Mouse (Mus musculus) left cerebral cortex, postnatal 36 days (tissue): ENCODE results near the gene Ldhd. TPM values are rescaled to one million over a fixed set of nuclear protein-coding genes. Genes with fewer than 3 reads are reported as not detected.
"Not testable (repeated sequence)": the region's sequence is repeated elsewhere in the genome, so short reads cannot be mapped to it uniquely, and the experiment has no call there.

ENCODE experiments used
- DNase-seq, 2 experiments: peaks; one replicate each; pipeline ENCODE4 v3.0.0; 2021 to 2022; ENCODE audit warnings: low spot score in 2 of 2, mixed read lengths in 1 of 2
- intact Hi-C: fragments of 180-260 bp; cut with DNase I; formaldehyde crosslinking; loops from one replicate; pipeline ENCODE4 v1.15.1; 2025
- total RNA-seq, 2 experiments: library from RNA; stranded (reverse); gene quantifications; 2 replicates each; pipeline ENCODE4 v1.2.3; 2021

Ldhd gene
- total RNA-seq, result 1 to 10 TPM; 9.7 TPM

DNA sequence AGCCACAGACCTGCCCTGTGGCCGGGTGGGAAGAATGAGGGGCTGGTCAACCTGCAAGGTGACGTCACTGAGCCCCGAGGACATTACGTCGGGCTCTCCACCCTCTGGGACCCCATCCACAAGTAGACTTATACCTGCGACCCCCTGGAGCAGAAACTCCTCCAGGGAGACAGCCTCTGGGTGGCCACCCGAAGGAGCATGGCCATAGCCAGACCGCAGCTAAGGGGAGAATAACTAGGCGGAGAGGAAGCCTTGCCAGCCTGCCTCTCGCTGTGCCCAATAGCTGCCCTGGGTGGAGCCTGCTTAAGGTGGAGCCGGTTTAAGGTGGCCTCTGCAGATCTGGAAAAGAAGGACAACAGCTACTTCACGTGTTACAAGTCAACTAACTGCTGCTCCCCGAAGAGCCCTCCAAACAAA lies at the start of gene Ldhd:
Gene Ldhd, minus strand, starts transcription at position 270 of the 417 bp plus-strand sequence.
- DNase-seq, result peak in 1 of 2 experiments; percentile 58
- intact Hi-C loops, result loop anchor here (10.0 kb wide), 1 partner anchor 165 kb away; no protein-coding TSS in a partner anchor

DNA sequence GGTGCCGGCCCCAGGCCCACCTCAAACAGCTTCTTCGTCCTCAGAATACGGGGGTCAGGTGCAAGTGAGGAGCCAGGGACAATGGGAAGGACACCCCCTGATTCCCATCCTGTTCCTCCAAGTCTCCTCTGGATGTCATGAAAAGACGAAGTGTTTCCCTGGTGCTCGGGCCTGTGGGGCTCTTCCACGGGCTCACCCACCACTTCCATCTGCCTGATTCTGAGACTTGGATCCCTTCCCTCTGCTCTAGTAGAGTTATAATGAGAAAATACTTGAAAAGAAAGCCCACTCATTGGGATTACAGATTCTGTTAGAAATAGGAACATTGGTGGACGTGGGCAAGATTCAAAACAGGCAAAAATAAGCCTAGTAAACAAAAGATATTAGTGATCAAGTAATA lies 48.7 kb upstream of the Ldhd start:
- peak; percentile 44 to 55 for DNase-seq
- intact Hi-C loops, result loop anchor here (1.0 kb wide), 1 partner anchor 156 kb away; no protein-coding TSS in a partner anchor

DNA sequence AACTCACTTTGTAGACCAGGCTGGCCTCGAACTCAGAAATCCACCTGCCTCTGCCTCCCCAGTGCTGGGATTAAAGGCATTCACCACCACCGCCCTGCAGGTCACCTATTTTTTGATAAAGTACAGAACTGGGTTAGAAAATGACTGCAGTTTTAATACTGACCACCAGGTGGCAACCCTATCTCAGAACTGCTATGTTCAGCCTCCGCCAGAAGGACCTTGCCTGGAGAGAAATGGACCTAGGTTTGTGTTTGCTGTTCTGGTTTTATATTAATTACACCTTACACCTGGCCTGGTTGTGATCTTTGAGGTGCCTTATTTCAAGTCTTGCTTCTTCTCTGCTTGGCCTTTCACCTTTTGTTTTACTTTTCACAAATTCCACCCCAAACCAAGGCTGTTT lies 47.9 kb upstream of the Ldhd start:
- peak in 1 of 2 experiments; percentile 31 for DNase-seq
- intact Hi-C loops, result loop anchor here (1.0 kb wide), 1 partner anchor 157 kb away; no protein-coding TSS in a partner anchor

DNA sequence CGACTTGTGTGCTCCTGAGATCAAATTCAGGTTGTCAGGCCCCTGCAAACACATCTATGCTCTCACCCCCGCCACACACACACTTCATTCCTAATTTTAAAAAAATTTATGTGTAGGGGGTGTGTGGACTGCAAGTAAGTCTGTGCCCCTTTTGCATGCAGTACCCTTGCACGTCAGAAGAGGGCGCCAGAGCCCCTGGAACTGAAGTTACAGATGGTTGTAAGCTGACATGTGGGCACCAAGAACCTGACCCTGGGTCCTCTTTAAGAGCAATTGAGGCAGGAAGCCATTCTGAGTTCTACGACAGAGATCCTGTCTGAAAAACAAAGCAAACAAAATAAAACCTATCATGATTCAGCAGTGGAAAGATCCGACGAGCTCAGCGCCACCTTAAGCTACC lies 46.1 kb upstream of the Ldhd start:
- intact Hi-C loops, result no loop called here
- DNase-seq, result no peak

DNA sequence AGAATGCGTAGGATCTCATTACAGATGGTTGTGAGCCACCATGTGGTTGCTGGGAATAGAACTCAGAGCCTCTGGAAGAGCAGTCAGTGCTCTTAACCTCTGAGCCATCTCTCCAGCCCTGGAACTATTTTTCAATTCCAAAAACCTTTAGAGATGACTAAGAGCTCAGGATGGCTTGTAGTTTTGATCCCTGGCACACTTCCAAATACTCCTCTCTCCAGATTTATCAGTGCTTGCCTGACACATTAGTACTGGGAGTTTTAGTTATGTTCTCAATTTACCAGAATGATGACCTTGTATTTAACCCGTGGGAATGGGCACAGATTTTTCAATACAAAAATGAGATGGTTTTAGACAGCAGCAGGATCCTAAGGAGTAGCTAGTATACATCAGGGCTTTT lies 36.6 kb upstream of the Ldhd start:
- intact Hi-C loops, result loop anchor here (10.0 kb wide), 1 partner anchor 322 kb away; no protein-coding TSS in a partner anchor
- DNase-seq, result no peak

DNA sequence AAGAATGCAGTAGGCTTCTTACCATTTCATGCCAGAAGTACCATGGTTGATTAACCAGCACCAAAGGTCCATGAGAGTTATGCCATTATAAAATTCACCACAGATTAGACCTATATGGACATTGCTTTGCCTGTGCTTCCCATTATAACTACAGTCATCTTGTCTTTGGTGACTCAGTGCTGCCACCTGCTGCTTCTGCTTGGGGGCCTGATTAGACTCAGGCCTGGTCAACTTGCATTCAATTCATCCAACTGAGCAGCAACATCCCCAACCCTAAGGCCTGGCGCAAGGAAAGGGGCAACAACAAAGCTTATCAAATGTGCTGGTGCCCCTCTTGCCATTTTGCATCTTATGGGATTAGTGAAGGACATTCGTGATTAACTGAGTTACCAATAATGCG lies 32.3 kb upstream of the Ldhd start:
- intact Hi-C loops, result loop anchor here (10.0 kb wide), 1 partner anchor 318 kb away; no protein-coding TSS in a partner anchor

DNA sequence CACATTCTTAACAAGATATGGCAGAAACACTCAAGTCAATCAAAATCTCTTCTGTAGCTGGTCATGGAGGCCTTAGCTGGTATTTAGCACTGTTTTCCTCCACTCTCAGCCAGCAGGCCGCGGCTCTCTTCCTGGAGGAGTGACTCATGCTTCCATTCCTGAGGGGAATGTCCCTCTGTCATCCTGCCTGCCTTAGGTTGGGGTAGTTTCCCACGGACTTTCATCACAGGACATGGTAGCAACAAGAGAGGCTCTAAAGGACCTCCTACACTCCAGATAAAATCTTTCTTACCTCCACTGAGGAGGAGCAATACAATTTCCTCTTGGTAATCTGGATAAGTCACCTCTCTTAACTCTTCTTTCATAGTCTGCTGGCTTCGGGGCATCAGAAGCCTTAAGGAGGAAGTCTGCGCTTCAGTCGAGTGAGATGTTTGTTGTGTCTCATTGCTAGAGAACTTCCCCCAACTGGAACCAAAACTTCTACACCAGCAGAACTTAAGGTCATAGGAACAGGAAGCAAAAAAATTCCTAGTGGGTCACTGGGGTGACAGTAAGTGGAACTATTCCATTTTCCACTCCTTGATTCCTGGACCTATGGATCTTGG lies 28.7 kb upstream of the Ldhd start:
- DNase-seq, result no peak
- intact Hi-C loops, result no loop called here

More for the DNA sequence above, 32.3 kb upstream of the Ldhd start:
- DNase-seq, result peak; percentile 55 to 69

DNA sequence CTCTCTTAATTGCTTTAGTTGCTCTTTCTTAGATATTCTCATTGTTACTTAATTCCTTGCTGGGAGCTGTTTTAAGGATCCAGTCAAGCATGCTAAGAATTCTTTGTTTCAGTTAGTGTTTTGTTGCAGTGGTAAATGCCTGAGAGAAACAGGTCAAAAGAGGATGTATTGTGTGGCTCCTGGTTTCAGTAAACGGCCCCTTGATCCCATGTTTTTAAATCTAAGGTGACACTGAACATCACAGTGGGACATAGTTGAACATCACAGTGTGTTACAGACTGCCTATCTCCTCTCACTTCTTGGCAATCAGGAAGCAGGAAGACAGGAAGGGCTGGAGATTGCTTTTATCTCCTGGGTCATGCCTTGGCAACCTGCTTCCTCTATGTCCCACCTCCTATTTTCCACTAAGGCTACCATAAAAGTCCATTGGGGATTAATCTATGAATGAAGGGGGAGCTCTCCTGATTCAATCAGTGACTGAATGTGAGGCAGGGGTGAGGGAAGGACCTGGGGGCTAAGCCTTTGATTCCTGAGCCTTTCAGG lies 27.2 kb upstream of the Ldhd start:
- intact Hi-C loops, result no loop called here
- no peak for DNase-seq

DNA sequence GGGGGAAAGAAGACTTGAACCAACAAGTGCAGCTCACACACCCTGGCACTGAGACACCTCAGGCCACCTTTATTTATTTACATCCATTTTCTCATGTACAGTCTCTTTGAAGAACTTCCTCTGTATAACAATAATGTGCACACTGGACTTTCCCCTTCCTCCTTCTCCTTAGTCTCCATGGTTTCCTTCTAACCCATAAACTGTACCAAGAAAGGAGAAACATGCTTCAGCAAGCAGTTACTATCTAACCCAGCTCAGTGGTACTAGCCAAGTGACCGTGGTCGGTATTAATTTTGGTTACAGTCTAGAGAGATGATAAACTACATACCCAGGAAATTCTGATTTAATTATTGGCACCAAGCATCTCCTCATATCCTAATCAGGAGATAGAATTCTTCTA lies 23.4 kb upstream of the Ldhd start:
- intact Hi-C loops, result no loop called here
- DNase-seq, result no peak

DNA sequence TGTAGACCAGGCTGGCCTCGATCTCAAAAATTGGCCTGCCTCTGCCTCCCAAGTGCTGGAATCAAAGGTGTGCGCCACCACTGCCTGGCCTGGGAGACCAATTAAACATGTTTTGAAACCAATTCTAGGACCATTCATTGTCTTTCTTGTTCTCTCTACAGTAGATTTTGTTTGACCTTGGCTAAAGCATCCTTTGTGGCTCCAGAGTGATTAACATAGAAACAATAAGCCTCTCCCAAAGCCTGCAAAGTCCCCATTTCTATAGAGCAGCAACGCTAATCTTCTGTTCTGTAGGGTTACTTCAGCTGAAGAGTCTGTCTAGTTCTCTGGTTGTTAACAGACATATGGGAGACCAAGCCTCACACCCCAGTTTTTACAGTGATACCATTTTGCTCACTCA lies 20.5 kb upstream of the Ldhd start:
- DNase-seq, result no peak
- intact Hi-C loops, result no loop called here

DNA sequence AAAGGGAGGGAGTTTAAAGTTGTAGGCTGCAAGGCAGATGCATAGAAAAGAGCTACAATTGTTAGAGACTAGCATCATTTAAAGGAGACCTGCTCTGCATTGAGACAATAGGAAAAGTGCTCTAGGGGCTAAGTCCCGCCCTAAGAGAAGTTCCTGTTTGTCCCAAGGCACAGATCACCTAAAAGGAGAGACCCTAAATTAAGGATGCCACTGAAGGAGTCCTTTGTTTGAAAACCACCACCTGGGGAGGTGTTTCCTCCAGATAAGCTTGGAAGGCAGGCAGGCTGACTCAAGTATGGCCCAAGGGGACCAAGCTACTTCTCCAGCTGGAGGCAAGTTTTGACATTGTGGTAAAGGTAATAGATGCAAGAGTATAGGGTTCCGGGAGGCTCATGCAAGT lies 18.7 kb upstream of the Ldhd start:
- no peak for DNase-seq
- intact Hi-C loops, result no loop called here

DNA sequence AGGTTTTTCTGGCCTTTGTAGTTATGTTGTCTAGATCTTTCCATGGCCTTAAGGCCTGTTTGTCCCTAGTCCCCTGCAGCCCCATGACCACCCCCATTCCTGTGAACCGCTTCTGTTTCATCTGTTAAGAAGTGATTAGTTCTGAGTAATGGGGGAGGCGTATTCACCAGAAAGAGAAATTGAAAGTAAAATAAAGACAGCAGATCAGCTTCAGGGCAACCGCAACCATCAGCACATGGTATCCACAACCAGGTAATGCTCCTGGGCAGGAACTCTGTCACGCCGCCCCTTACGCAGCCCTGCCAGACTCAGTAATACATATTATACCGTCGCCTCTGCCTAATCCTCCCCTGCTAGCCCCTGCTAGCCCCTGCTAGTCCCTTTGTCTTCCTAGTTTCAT lies 15.5 kb upstream of the Ldhd start:
- intact Hi-C loops, result no loop called here
- DNase-seq, result no peak

DNA sequence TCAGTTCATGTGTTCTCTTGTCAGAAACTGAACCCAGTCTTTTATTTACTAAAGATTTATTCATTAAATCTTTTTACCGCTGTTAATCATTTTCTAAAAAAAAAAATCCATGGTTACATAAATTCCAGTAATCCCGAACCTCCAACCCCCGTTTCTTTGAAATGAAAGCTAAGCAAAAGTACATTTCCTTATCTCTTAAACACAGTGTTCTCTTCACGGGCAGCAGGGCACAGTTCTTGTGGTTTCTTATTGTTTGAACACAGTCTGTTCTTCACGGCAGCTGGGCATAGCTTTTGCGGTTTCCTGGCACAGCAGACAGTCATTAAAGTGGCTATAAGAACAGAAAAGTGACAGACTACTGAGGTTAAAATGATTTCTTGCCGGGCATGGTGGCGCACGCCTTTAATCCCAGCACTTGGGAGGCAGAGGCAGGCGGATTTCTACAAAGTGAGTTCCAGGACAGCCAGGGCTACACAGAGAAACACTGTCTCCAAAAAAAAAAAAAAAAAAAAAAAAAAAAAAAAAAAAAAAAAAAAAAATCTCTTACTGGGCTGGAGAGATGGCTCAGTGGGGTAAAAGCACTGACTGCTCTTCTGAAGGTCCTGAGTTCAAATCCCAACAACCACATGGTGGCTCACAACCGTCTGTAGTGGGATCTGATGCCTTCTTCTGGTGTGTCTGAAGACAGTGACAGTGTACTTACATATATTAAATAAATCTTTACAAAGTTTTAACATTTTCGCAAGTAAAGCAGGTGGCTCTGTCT lies 14.3 kb upstream of the Ldhd start:
- intact Hi-C loops, result loop anchor here (5.0 kb wide), 1 partner anchor 107 kb away; the partner anchor contains the start of gene Znrf1
- not testable (repeated sequence) for DNase-seq

DNA sequence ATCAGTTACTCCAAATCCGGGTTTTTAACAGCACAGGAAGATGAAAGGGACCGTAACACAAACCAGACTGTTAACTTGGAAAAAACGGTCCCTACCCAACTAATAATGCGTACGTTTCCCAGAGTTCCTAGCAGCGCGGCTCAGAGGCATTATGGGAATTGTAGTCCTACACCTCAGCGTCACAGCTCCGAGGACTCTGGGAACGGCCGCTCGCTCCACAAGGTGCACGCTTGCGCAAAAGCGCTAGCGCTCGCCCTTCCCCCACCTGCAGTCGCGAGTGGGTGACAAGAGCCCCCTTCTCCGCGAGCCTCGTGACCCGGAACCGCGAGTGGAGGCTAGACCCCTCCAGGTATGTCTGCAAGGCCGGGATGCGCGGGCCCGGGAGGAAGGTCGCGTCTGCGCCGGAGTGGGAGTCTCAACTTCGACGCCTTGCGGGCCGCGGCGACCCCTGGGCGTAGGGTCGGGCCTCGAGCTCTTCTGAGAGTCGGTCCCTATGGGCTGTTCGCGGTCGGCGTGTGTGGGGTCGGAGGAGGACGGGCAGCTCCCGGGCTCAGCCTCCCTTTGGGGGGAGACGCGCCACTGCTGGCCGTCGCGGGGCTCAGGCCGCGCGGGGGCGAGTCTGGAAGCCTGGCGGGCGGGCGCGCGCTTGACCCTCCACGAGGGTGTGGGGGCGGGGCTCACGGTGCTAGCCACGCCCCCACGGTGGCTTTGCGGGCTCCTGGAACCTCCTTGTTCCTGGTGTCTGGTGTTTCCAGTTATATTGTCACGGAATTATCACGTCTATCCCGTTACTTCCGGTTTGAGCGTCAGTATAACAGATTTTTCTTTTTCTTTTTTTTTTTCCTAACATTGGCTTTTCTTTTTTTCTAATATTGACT lies 13.3 kb upstream of the Ldhd start, which contains the start of gene Zfp1:
Gene Zfp1, plus strand, starts transcription at position 138 of the 878 bp plus-strand sequence.
- peak; percentile 91 to 92 for DNase-seq
- intact Hi-C loops, result loop anchor here (5.0 kb wide), 1 partner anchor 106 kb away; the partner anchor contains the start of gene Znrf1

DNA sequence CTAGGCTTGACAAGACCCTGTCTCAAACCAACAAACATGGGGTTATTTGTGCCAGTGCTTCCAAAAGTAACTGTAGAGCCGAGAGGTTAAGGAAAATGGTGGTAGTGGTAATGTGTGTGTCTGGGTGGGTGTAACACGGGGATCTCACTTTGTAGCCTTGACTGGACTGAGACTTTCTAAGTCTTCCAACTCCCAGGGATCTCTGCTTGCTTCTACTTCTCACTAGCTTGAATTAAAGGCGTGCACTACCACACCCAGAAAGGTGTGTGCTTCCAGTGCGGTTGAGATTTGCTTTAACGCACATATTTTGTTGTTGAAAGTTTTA lies 12.7 kb upstream of the Ldhd start:
- DNase-seq, result no peak
- intact Hi-C loops, result loop anchor here (5.0 kb wide), 1 partner anchor 106 kb away; the partner anchor contains the start of gene Znrf1

DNA sequence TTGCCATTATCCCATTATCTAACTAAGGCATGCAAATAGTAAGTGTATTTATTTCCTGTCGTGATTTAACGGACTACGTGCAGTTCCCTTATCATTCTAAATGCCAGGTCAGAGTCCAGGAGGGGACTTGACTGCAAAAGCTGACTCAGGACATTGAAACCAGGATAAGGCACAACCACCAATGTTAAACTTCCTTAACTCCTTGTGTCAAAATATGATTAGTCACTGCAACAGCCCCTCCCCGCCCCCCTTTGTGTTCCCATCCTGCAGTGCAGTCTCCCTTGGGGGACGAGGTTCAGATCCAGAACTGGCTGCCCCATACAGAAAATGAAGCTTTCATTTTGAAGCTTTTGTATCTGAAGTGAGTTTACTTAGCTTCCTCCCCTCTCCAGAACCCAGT lies 12.3 kb upstream of the Ldhd start:
- intact Hi-C loops, result loop anchor here (5.0 kb wide), 1 partner anchor 105 kb away; the partner anchor contains the start of gene Znrf1
- no peak for DNase-seq

DNA sequence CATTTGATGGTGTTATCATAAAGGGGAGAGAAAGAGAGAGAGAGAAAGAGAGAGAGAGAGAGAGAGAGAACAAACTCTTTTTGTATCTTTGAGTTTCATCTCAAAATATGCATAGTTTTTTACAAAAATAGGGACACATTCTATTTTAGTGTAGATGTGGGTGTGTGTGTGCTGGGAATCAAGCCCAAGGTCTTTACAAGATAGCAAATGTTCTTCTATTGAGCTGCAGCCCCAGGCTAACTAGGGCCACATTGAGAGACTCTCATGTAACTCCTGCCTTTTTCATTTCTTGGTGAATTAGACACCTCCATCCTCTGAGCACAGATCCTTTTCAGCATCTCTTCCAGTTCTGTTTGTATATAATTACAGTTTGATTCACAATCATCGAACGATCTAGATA lies 10.9 kb upstream of the Ldhd start:
- intact Hi-C loops, result loop anchor here (5.0 kb wide), 1 partner anchor 104 kb away; the partner anchor contains the start of gene Znrf1
- no peak for DNase-seq

DNA sequence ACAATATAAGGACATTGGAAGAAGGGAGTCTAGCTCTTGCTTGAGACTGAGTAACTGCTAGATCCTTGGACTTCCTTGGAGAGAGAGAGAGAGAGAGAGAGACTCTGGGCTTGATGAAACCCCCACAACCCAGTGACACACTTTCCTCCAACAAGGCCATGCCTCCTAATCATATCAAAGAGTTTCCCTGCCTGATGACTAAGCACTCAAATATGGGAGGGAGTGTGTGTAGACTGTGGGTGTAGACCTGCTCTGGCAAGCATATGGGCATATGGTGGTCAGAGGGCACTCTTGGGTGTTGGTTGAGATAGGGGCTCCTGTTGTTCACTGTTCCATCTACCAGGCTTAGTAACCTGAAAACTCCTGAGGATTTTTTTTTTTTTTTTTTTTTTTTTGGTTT lies 7.9 kb upstream of the Ldhd start:
- no peak for DNase-seq
- intact Hi-C loops, result loop anchor here (10.0 kb wide), 1 partner anchor 173 kb away; no protein-coding TSS in a partner anchor

DNA sequence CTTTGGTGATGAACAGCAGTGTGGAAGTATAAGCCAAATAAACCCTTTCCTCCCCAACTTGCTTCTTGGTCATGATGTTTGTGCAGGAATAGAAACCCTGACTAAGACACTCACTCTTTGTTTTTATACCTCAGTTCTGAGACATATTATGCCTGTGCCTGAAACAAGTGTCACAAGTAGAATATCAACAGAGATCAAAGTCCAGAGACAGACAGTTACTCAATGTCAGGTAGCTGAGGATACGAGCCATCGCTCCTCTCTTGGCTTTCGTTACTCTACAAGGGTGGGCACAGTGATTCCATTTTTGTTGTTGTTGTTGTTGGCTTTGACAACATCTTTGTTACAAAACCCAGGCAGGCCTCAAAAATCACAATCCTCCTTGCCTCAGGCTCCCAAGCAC lies 2.8 kb upstream of the Ldhd start:
- DNase-seq, result no peak
- intact Hi-C loops, result loop anchor here (10.0 kb wide), 1 partner anchor 168 kb away; no protein-coding TSS in a partner anchor
